Comparison of ENCODE assay signal across 20 mouse cellular contexts in the genomic region with DNA sequence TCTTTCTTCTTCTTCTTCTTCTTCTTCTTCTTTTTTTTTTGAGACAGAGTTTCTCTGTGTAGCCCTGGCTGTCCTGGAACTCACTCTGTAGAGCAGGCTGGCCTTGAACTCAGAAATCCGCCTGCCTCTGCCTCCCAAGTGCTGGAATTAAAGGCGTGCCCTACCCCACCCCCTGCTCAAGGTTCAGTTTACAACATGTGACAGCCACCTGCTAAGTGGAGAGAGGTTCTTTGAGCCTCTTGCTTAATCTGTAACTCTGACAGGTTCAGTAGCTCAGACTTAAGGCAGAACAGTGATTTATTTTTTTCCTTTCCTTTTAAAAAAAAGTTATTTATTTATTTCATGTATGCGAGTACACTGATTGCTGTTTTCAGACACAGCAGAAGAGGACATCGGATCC. TPM values are rescaled to one million over a fixed set of nuclear protein-coding genes. Genes with fewer than 3 reads are reported as not detected.
DNase-seq lines count a peak whose midpoint lies in the region; ATAC-seq and TF ChIP-seq lines count a peak whose summit lies in the region.
"Not testable (repeated sequence)": the region's sequence is repeated elsewhere in the genome, so short reads cannot be mapped to it uniquely, and the experiment has no call there.
"Had no signal": no experiment of that assay in that cellular context is flagged by ENCODE, and none has a peak within 500 bp of the region (broad histone marks: within the 10 kb centered on the region; RNA-seq: fewer than 3 reads in every experiment).

No protein-coding gene starts in this region.

- not testable (repeated sequence) for H3K4me2 ChIP-seq in liver, postnatal 0 days (ENCODE audit: low read depth, low read length)

- H3K36me3 ChIP-seq in liver, postnatal 0 days (replicated peaks; ENCODE audit: insufficient read depth, low read length): not testable (repeated sequence)

- H3K4me1 ChIP-seq in liver, postnatal 0 days (ENCODE audit: insufficient read depth): peaks cover 32% of the 10 kb centered on the region

- H3K27ac ChIP-seq in gastrocnemius, adult 2 months: peak overlapping the region; percentile 86
- H3K27ac ChIP-seq in liver, postnatal 0 days (ENCODE audit: low read depth): peak overlapping the region; percentile 87

- not testable (repeated sequence) for H3K27me3 ChIP-seq in liver, postnatal 0 days (ENCODE audit: insufficient read depth, low read length)

- H3K9me3 ChIP-seq in liver, postnatal 0 days (ENCODE audit: low read length): not testable (repeated sequence)

- ATAC-seq in liver, postnatal 0 days: not testable (repeated sequence)

- TF ChIP-seq EP300 in liver, postnatal 0 days (IDR thresholded peaks at IDR 0.05; ENCODE audit: low read depth): not testable (repeated sequence)

- H3K4me3 ChIP-seq in gastrocnemius, adult 2 months; liver, postnatal 0 days (ENCODE audit: low read depth, low read length): not testable (repeated sequence)

- intact Hi-C loops in gastrocnemius, adult 2 months (cut with DNase I): not testable (repeated sequence)

- H3K9ac ChIP-seq in liver, postnatal 0 days (replicated peaks): not testable (repeated sequence)

- not testable (repeated sequence) for TF ChIP-seq CTCF in gastrocnemius, adult 2 months (IDR thresholded peaks at IDR 0.05); liver, postnatal 0 days (IDR thresholded peaks at IDR 0.05; ENCODE audit: low read depth)

- 70% methylated on average over 4 of the region's 4 CpGs for WGBS in liver, postnatal 0 days (ENCODE audit: insufficient replicate concordance)

- DNase-seq in ES-CJ7 (ENCODE audit: low read depth, low spot score): peak; percentile 61
- peak; percentile 72 for DNase-seq in ZHBTc4 (ENCODE audit: low read depth, low spot score)
- DNase-seq in gastrocnemius, adult 2 months; liver, postnatal 0 days: not testable (repeated sequence)
- DNase-seq in kidney, adult 18-20 months: peak; percentile 40
- DNase-seq in kidney, postnatal 25 days: peak; percentile 57 to 75
- peak; percentile 73 for DNase-seq in yolk sac, embryonic 10.5 days (ENCODE audit: low spot score)

RNA-seq across cellular contexts. Expression of a gene that starts 1.6 kb away (rescaled TPM):
- 1 to 10 TPM; 6.5 to 6.7 TPM for total RNA-seq in gastrocnemius, adult 2 months (2021)
- polyA plus RNA-seq in liver, postnatal 0 days (2015; fragmentation: Nextera tagmentation; extraction: Ambion mirVana): 28.7 and 31.6 TPM in 2 replicates

RNA-seq across cellular contexts. Expression of a gene that starts 18.4 kb away (rescaled TPM):
- total RNA-seq in gastrocnemius, adult 2 months (2021): 1 to 10 TPM; 3.6 to 3.9 TPM
- 1.3 and 1.6 TPM in 2 replicates for polyA plus RNA-seq in liver, postnatal 0 days (2015; fragmentation: Nextera tagmentation; extraction: Ambion mirVana)

RNA-seq across cellular contexts. Expression of a gene that starts 55.2 kb away (rescaled TPM):
- total RNA-seq in gastrocnemius, adult 2 months (2021): not detected
- not detected in 2 replicates for polyA plus RNA-seq in liver, postnatal 0 days (2015; fragmentation: Nextera tagmentation; extraction: Ambion mirVana)
- total RNA-seq: adrenal gland, adult 18-20 months; adrenal gland, postnatal 14 days; forebrain, postnatal 0 days; gastrocnemius, adult 18-20 months; gastrocnemius, postnatal 25 days; granulocyte monocyte progenitor cell, adult 5-6 weeks; heart, postnatal 36 days had no signal
- polyA plus RNA-seq: embryonic facial prominence, embryonic 13.5 days; forebrain, embryonic 13.5 days; forebrain, postnatal 0 days; heart, embryonic 13.5 days; heart, postnatal 0 days; hindbrain, embryonic 11.5 days; hindbrain, embryonic 15.5 days had no signal
